In the genomic region with DNA sequence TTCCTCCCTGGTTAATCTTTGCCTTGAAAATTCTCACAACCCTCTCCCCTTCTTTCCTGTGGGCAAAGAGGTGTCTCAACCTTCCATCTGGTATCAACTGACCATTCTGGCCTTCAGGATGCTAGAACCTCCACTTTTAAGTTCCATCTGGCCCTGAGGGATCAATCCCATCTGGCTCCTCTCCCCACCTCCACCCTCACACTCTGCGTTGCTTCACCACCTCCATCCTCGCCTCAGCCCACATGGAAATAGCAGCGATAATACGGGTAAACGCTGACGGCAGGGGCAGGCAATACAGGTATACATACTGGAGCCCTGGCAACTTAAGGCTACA, we compare ENCODE assay signal across 8 mouse cellular contexts. TPM values are rescaled to one million over a fixed set of nuclear protein-coding genes. Genes with fewer than 3 reads are reported as not detected.
DNase-seq lines count a peak whose midpoint lies in the region; ATAC-seq and TF ChIP-seq lines count a peak whose summit lies in the region.

No protein-coding gene starts in this region.

- H3K36me3 ChIP-seq in kidney, embryonic 14.5 days (ENCODE audit: control insufficient read depth, insufficient read depth, low read length), result peaks cover 24% of the 10 kb centered on the region
- peaks cover 30% of the 10 kb centered on the region for H3K36me3 ChIP-seq in forebrain, postnatal 0 days (ENCODE audit: insufficient read depth)
- H3K36me3 ChIP-seq in midbrain, embryonic 11.5 days (ENCODE audit: control insufficient read depth, insufficient read depth, low read length), result peaks cover 4% of the 10 kb centered on the region; the same call in 1 of the 2 replicates

- peak overlapping the region; percentile 57 for H3K4me3 ChIP-seq in kidney, embryonic 14.5 days (ENCODE audit: low read length)
- peak overlapping the region; percentile 56 for H3K4me3 ChIP-seq in forebrain, postnatal 0 days (ENCODE audit: low read depth, low read length)
- H3K4me3 ChIP-seq in midbrain, embryonic 11.5 days (ENCODE audit: low read depth, low read length), result peak overlapping the region; percentile 49; the same call in 1 of the 2 replicates

- H3K9me3 ChIP-seq in kidney, embryonic 14.5 days (ENCODE audit: control insufficient read depth, low read length), result no peaks in the 10 kb centered on the region
- H3K9me3 ChIP-seq in forebrain, postnatal 0 days (ENCODE audit: low read length), result no peaks in the 10 kb centered on the region
- H3K9me3 ChIP-seq in midbrain, embryonic 11.5 days (ENCODE audit: control insufficient read depth, low read length), result no peaks in the 10 kb centered on the region

- H3K27me3 ChIP-seq in kidney, embryonic 14.5 days (ENCODE audit: control insufficient read depth, insufficient read depth, low read length), result peaks cover 29% of the 10 kb centered on the region
- peaks cover 20% of the 10 kb centered on the region for H3K27me3 ChIP-seq in forebrain, postnatal 0 days (ENCODE audit: insufficient read depth, low read length)
- H3K27me3 ChIP-seq in midbrain, embryonic 11.5 days (ENCODE audit: control insufficient read depth, insufficient read depth, low read length), result peaks cover 47% of the 10 kb centered on the region

- H3K4me2 ChIP-seq in kidney, embryonic 14.5 days (replicated peaks; ENCODE audit: low read depth, low read length), result peak overlapping the region; percentile 99
- H3K4me2 ChIP-seq in forebrain, postnatal 0 days (ENCODE audit: low read depth), result peak overlapping the region; percentile 98
- H3K4me2 ChIP-seq in midbrain, embryonic 11.5 days, result peak overlapping the region; percentile 94; the same call in 1 of the 2 replicates

- no peak for DNase-seq in kidney, adult 18-20 months
- DNase-seq in forebrain, postnatal 0 days, result no peak
- DNase-seq in midbrain, embryonic 11.5 days (ENCODE audit: low spot score, missing footprints), result peak; percentile 85
- no peak for DNase-seq in adrenal gland, postnatal 14 days
- no peak for DNase-seq in MN1 (ENCODE audit: low spot score)
- DNase-seq in left cerebral cortex, postnatal 10 days (ENCODE audit: extremely low spot score in 1 of 2, low spot score in 2 of 2), result no peak

- H3K27ac ChIP-seq in kidney, embryonic 14.5 days (ENCODE audit: low read depth, low read length), result no peak overlapping the region
- H3K27ac ChIP-seq in forebrain, postnatal 0 days (ENCODE audit: low read depth, low read length), result no peak overlapping the region
- no peak overlapping the region for H3K27ac ChIP-seq in midbrain, embryonic 11.5 days (ENCODE audit: low read depth, low read length)

- ATAC-seq in kidney, embryonic 14.5 days (ENCODE audit: low FRiP score, low TSS enrichment), result no peak
- peak; percentile 1 for ATAC-seq in activated CD4-positive, CD25-positive, alpha-beta regulatory T cell, adult 4 months
- ATAC-seq in forebrain, postnatal 0 days, result no peak
- ATAC-seq in midbrain, embryonic 11.5 days (ENCODE audit: low FRiP score), result no peak

- WGBS in kidney, embryonic 14.5 days, result 4% methylated on average over 6 of the region's 6 CpGs
- 9% methylated on average over 6 of the region's 6 CpGs for WGBS in forebrain, postnatal 0 days
- WGBS in midbrain, embryonic 11.5 days, result 9% methylated on average over 6 of the region's 6 CpGs

- H3K4me1 ChIP-seq in kidney, embryonic 14.5 days (ENCODE audit: control insufficient read depth, insufficient read depth, low read length), result peaks cover 9% of the 10 kb centered on the region
- peaks cover 4% of the 10 kb centered on the region for H3K4me1 ChIP-seq in forebrain, postnatal 0 days (ENCODE audit: insufficient read depth)
- H3K4me1 ChIP-seq in midbrain, embryonic 11.5 days (ENCODE audit: control insufficient read depth, insufficient read depth, low read length), result peaks cover 11% of the 10 kb centered on the region

- peak overlapping the region; percentile 54; the same call in 1 of the 2 replicates for H3K9ac ChIP-seq in kidney, embryonic 14.5 days (ENCODE audit: low read depth, low read length)
- H3K9ac ChIP-seq in forebrain, postnatal 0 days, result peak overlapping the region; percentile 64; the same call in 1 of the 2 replicates
- no peak overlapping the region for H3K9ac ChIP-seq in midbrain, embryonic 11.5 days (ENCODE audit: low read length)

- intact Hi-C loops in left cerebral cortex, postnatal 10 days (cut with DNase I), result no loop called here

- no peak for TF ChIP-seq CTCF in forebrain, postnatal 0 days (IDR thresholded peaks at IDR 0.05; ENCODE audit: low read depth)

RNA-seq across cellular contexts. Expression of a gene that starts 1.8 kb away (rescaled TPM):
- 31.6 and 32.1 TPM in 2 replicates for polyA plus RNA-seq in kidney, embryonic 14.5 days (2014; fragmentation: Nextera tagmentation; extraction: Ambion mirVana)
- 100 to 1,000 TPM; 120 to 135 TPM for polyA plus RNA-seq in activated CD4-positive, CD25-positive, alpha-beta regulatory T cell, adult 4 months (2017; shearing (Covaris generic))
- 54.8 and 58.5 TPM in 2 replicates for total RNA-seq in forebrain, postnatal 0 days (2014; rRNA removed)
- 76.9 and 87.1 TPM in 2 replicates for polyA plus RNA-seq in forebrain, postnatal 0 days (2015; fragmentation: Nextera tagmentation; extraction: Ambion mirVana)
- 7.9 and 9.6 TPM in 2 replicates for polyA plus RNA-seq in midbrain, embryonic 11.5 days (2014; fragmentation: Nextera tagmentation; extraction: Ambion mirVana)
- total RNA-seq in adrenal gland, postnatal 14 days (2021), result 42.9 and 53.1 TPM in 2 replicates
- 100 to 1,000 TPM; 456 to 464 TPM for total RNA-seq in left cerebral cortex, postnatal 10 days (2021)

RNA-seq across cellular contexts. Expression of a gene that starts 7.2 kb away (rescaled TPM):
- 125 and 129 TPM in 2 replicates for polyA plus RNA-seq in kidney, embryonic 14.5 days (2014; fragmentation: Nextera tagmentation; extraction: Ambion mirVana)
- polyA plus RNA-seq in activated CD4-positive, CD25-positive, alpha-beta regulatory T cell, adult 4 months (2017; shearing (Covaris generic)), result 10 to 100 TPM; 45.7 to 65.1 TPM
- 102 and 109 TPM in 2 replicates for total RNA-seq in forebrain, postnatal 0 days (2014; rRNA removed)
- polyA plus RNA-seq in forebrain, postnatal 0 days (2015; fragmentation: Nextera tagmentation; extraction: Ambion mirVana), result 95.6 and 102 TPM in 2 replicates
- polyA plus RNA-seq in midbrain, embryonic 11.5 days (2014; fragmentation: Nextera tagmentation; extraction: Ambion mirVana), result 110 and 116 TPM in 2 replicates
- total RNA-seq in adrenal gland, postnatal 14 days (2021), result 95.6 and 104 TPM in 2 replicates
- total RNA-seq in left cerebral cortex, postnatal 10 days (2021), result 10 to 100 TPM; 94.4 to 95.0 TPM

RNA-seq across cellular contexts. Expression of a gene that starts 7.2 kb away (rescaled TPM):
- 18.1 and 34.4 TPM in 2 replicates for polyA plus RNA-seq in kidney, embryonic 14.5 days (2014; fragmentation: Nextera tagmentation; extraction: Ambion mirVana)
- 10 to 100 TPM; 12.0 to 12.4 TPM for polyA plus RNA-seq in activated CD4-positive, CD25-positive, alpha-beta regulatory T cell, adult 4 months (2017; shearing (Covaris generic))
- total RNA-seq in forebrain, postnatal 0 days (2014; rRNA removed), result 15.0 and 18.5 TPM in 2 replicates
- 10.3 and 12.4 TPM in 2 replicates for polyA plus RNA-seq in forebrain, postnatal 0 days (2015; fragmentation: Nextera tagmentation; extraction: Ambion mirVana)
- polyA plus RNA-seq in midbrain, embryonic 11.5 days (2014; fragmentation: Nextera tagmentation; extraction: Ambion mirVana), result 18.3 and 19.4 TPM in 2 replicates
- total RNA-seq in adrenal gland, postnatal 14 days (2021), result 18.0 and 24.7 TPM in 2 replicates
- 10 to 100 TPM; 18.3 to 22.1 TPM for total RNA-seq in left cerebral cortex, postnatal 10 days (2021)

RNA-seq across cellular contexts. Expression of a gene that starts 14.0 kb away (rescaled TPM):
- polyA plus RNA-seq in kidney, embryonic 14.5 days (2014; fragmentation: Nextera tagmentation; extraction: Ambion mirVana), result not detected in 2 replicates
- not detected for polyA plus RNA-seq in activated CD4-positive, CD25-positive, alpha-beta regulatory T cell, adult 4 months (2017; shearing (Covaris generic))
- 0.46 TPM in 1 of 2 replicates, not detected in the other for total RNA-seq in forebrain, postnatal 0 days (2014; rRNA removed)
- polyA plus RNA-seq in forebrain, postnatal 0 days (2015; fragmentation: Nextera tagmentation; extraction: Ambion mirVana), result 0.34 TPM in 1 of 2 replicates, not detected in the other
- polyA plus RNA-seq in midbrain, embryonic 11.5 days (2014; fragmentation: Nextera tagmentation; extraction: Ambion mirVana), result not detected in 2 replicates
- not detected in 2 replicates for total RNA-seq in adrenal gland, postnatal 14 days (2021)
- not detected for total RNA-seq in left cerebral cortex, postnatal 10 days (2021)

RNA-seq across cellular contexts. Expression of a gene that starts 18.3 kb away (rescaled TPM):
- polyA plus RNA-seq in kidney, embryonic 14.5 days (2014; fragmentation: Nextera tagmentation; extraction: Ambion mirVana), result 13.2 and 14.4 TPM in 2 replicates
- polyA plus RNA-seq in activated CD4-positive, CD25-positive, alpha-beta regulatory T cell, adult 4 months (2017; shearing (Covaris generic)), result 1 to 10 TPM; 5.9 to 7.1 TPM
- total RNA-seq in forebrain, postnatal 0 days (2014; rRNA removed), result 32.2 and 39.7 TPM in 2 replicates
- polyA plus RNA-seq in forebrain, postnatal 0 days (2015; fragmentation: Nextera tagmentation; extraction: Ambion mirVana), result 37.4 and 47.0 TPM in 2 replicates
- 15.9 and 18.1 TPM in 2 replicates for polyA plus RNA-seq in midbrain, embryonic 11.5 days (2014; fragmentation: Nextera tagmentation; extraction: Ambion mirVana)
- total RNA-seq in adrenal gland, postnatal 14 days (2021), result 49.3 and 66.8 TPM in 2 replicates
- total RNA-seq in left cerebral cortex, postnatal 10 days (2021), result 10 to 100 TPM; 64.1 to 69.0 TPM
